Mouse (Mus musculus): Measurements from ENCODE around the gene Cpt2.

The Cpt2 gene

DNA sequence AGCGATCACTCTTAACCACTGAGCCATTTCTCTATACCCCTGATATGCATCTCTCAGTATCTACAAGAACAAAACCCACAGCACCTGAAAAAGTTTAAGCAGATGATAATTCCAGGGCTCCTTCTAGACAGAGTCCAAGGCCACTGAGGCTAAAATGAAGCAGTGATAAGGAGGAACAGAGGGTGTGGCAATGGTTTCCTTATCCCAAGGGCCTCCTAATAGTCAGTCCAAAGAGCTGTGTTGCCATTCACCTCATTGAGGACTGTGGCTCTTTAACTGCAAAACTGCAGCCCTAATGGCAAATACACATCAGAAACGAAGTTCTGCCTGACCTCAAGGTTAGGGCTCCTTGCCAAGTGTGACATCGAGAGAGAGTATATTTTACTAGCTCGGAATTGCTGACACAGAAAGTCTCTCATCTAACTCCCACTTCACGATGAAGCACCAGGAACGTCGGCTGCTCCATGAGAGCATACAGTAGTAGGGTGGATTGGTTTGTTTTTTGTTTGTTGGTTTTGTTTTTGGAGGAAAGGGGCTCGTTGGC is 2.2 kb downstream of the Cpt2 start:
- peak; percentile 12 to 23 for DNase-seq (ENCODE audit: low spot score in 2 of 2)

DNA sequence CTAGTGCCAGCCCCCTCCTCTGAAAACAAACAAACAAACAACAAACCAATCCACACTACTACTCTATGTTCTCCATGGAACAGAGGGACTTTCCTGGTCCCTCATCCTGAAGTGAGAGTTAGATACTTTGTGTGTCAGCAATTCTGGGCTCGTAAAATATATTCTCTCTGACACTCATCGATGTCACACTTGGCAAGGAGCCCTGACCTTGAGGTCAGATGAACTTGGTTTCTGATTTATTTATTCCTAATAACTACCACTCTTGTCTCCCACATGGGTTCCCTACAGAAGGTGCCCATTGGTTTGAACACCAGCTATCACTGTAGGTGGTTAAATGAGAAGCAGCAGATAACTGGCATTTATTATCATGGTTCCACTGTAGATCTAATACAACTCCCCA is 3.1 kb downstream of the Cpt2 start:
- no peak for DNase-seq (ENCODE audit: low spot score in 2 of 2)

GRCm38 (mm10) chr4:107910020-107910419 is 13.4 kb downstream of the Cpt2 start:
- no peak for DNase-seq (ENCODE audit: low spot score in 2 of 2)

GRCm38 (mm10) chr4:107906561-107906960 is 16.8 kb downstream of the Cpt2 start:
- DNase-seq (ENCODE audit: low spot score in 2 of 2): no peak

GRCm38 (mm10) chr4:107904252-107904651 is 19.2 kb downstream of the Cpt2 start:
- no peak for DNase-seq (ENCODE audit: low spot score in 2 of 2)

GRCm38 (mm10) chr4:107900206-107900605 is 23.2 kb downstream of the Cpt2 start:
- DNase-seq (ENCODE audit: low spot score in 2 of 2): no peak

- DNase-seq (ENCODE audit: low spot score in 2 of 2): no peak
These were observed 24.0 kb downstream of the Cpt2 start for GRCm38 (mm10) chr4:107899211-107899927.

GRCm38 (mm10) chr4:107892663-107893062 is 30.7 kb downstream of the Cpt2 start:
- DNase-seq (ENCODE audit: low spot score in 2 of 2): no peak

DNA sequence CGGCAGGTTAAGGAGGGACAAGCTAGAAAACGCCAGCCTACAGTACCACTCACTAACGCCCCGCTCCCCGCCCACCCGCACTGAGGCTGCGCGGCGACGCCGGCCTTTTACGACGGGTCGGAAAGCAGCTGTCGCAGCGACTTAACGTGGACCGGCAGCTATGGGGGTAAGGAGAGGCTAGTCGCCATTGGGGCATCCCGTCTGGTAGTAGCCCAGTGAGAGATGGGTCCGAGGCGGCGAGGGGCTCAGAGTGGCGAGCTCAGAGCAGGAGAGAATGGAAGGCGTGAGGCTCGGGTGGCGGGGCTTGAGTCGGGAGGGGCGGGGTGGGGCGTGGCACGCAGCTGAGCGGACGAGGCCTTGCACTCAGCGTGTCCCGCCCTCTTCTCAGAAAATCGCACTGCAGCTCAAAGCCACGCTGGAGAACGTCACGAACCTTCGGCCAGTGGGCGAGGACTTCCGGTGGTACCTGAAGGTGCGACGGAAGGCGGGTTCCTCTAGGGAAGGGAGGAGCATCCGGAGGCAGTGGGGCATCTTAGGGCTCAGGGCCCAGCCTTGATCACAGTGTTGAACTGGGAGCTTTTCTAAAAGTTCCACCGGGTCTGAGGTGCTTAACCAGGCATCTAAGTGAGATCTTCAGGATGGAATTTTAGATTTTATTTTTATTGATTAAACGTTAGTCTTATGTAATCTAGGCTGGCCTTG is 33.5 kb downstream of the Cpt2 start, which contains the start of gene 0610037L13Rik:
TSS of gene 0610037L13Rik (plus strand) at position 83 of the 702 bp plus-strand sequence.
- peak; percentile 89 to 94 for DNase-seq (ENCODE audit: low spot score in 2 of 2)

- DNase-seq (ENCODE audit: low spot score in 2 of 2): no peak
These were observed 34.1 kb downstream of the Cpt2 start for GRCm38 (mm10) chr4:107889385-107889730.

DNA sequence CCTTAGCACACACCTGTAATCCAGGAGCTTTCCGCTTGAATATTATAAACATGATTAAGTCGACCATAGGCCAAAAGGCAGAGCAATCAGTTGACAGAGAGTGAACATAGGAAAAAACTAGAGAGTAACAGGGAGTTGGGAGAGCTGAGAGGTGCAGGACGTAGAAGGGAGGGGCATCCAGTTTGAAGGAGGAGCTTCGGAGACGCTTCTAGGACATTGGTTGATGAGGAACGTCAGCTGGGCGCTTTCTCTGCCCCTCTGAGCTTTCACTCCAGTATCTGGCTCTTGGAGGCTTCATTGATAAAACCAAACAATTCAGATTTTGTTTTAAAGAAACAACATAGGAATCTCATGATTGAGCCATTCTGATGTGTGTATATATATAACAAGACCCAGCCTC is 37.0 kb downstream of the Cpt2 start:
- no peak for DNase-seq (ENCODE audit: low spot score in 2 of 2)

DNA sequence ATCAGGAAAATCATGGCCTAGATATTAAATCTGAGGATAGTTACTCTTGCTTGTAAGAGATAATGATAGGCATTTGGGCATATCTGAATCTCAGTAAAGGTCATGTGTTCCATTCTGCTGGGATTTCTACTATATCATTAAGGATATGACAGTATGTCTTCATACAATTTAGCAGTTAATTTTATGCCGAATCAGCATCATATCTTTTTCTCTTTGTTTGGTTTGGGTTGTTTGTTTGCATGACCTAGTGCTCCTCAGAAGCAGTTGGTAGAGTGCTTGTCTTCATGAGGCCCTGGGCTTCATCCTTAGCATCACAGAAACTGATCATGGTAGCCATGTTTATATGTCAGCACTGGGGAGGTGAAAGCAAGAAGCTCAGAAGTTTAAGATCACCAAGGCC is 41.8 kb downstream of the Cpt2 start:
- no peak for DNase-seq (ENCODE audit: low spot score in 2 of 2)

- peak; percentile 92 to 98 for DNase-seq (ENCODE audit: low spot score in 2 of 2)
These were observed 44.0 kb downstream of the Cpt2 start, which contains the start of gene Magoh for GRCm38 (mm10) chr4:107879254-107880050. Gene Magoh, plus strand, starts transcription at chr4:107879755.

- no peak for DNase-seq (ENCODE audit: low spot score in 2 of 2)
These were observed 58.5 kb downstream of the Cpt2 start for GRCm38 (mm10) chr4:107864866-107865265.

- no peak for DNase-seq (ENCODE audit: low spot score in 2 of 2)
These were observed 64.4 kb downstream of the Cpt2 start for GRCm38 (mm10) chr4:107858995-107859394.

DNA sequence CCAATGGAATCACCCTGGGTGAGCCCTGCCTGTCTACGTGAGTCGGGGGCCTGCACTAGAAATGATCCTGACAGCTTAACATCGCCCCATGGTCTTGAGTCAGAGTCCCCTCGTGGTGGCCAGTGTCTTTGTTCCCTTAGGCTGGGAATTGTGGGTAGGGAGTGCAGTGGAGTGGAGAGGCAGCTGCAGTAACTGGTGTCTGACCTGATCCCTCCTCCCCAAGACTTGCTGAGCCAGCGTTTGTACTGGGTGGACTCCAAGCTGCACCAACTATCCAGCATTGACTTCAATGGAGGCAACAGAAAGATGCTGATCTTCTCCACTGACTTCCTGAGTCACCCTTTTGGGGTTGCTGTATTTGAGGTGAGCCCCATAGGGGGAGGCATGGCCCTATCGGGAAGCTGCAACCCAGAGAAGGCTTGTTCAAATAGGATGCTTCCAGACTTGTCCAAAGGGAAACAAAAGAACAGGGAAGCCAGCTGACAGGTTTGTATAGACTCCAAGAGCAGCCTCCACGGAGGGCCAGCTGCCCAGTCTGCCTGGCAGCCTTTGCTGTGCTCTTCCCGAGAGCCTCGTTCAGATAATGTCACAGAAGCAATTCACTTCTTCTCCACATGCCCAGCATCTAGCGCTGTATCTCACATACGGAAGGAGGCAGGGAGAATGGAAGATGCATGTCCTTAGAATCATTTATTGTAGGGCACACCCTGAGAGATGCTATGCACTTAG is 66.3 kb downstream of the Cpt2 start:
- DNase-seq (ENCODE audit: low spot score in 2 of 2): no peak
